Mouse (Mus musculus) lung, embryonic 15.5 days (tissue): ENCODE measurements around the gene Lrrc31. TPM values are rescaled to one million over a fixed set of nuclear protein-coding genes. Genes with fewer than 3 reads are reported as not detected.
A peak's percentile ranks its signal among the peaks of the same experiment; 100 is the strongest.

Experiments
- ATAC-seq: fragments of 200-750 bp; cut with Nextera tagmentation; 2 replicates; pipeline ENCODE4 v1.8.0; 2017; ENCODE audit warnings: moderate number of reproducible peaks, borderline replicate concordance; ENCODE audit not compliant: low FRiP score, low TSS enrichment; ENCODE audit errors: extremely low read depth
- H3K27ac ChIP-seq: fragments of 300-500 bp; sonication (generic); 2 replicates; pipeline ENCODE4 v1.5.1; 2015; ENCODE audit warnings: moderate library complexity, mild to moderate bottlenecking, inconsistent platforms
- H3K27me3 ChIP-seq: fragments of 300-500 bp; sonication (generic); 2 replicates; pipeline ENCODE4 v1.6.1; 2015; ENCODE audit warnings: inconsistent platforms
- H3K36me3 ChIP-seq: fragments of 300-500 bp; sonication (generic); 2 replicates; pipeline ENCODE4 v1.6.1; 2015; ENCODE audit warnings: inconsistent platforms
- H3K4me1 ChIP-seq: fragments of 300-500 bp; sonication (generic); 2 replicates; pipeline ENCODE4 v1.6.1; 2015; ENCODE audit warnings: inconsistent platforms
- H3K4me2 ChIP-seq: fragments of 300-500 bp; sonication (generic); 2 replicates; pipeline ENCODE4 v1.6.1; 2015; ENCODE audit warnings: inconsistent platforms, mild to moderate bottlenecking, moderate library complexity
- H3K4me3 ChIP-seq: fragments of 300-500 bp; sonication (generic); 2 replicates; pipeline ENCODE4 v1.5.1; 2015; ENCODE audit warnings: mild to moderate bottlenecking, inconsistent platforms
- H3K9ac ChIP-seq: fragments of 300-500 bp; sonication (generic); 2 replicates; pipeline ENCODE4 v1.6.1; 2015; ENCODE audit warnings: inconsistent platforms
- H3K9me3 ChIP-seq: fragments of 300-500 bp; sonication (generic); 2 replicates; pipeline ENCODE4 v1.6.1; 2016; ENCODE audit warnings: inconsistent platforms
- WGBS: fragments of 180-500 bp; shearing (Covaris S2); methylation state at CpG from one replicate; pipeline ENCODE4 v1.1.7; 2015; 5-methylcytosine and 5-hydroxymethylcytosine counted together
- polyA plus RNA-seq: library from polyadenylated mRNA; unstranded; fragments of >200 nt; fragmentation: Nextera tagmentation; extraction: Ambion mirVana; gene quantifications from 2 replicates; pipeline ENCODE4 v1.2.1, GENCODE M21; 2015

Gene Lrrc31
- polyA plus RNA-seq, 1 experiment from 2014 or later: 0.09 TPM

- Histone ChIP-seq H3K9ac (no peak overlapping the region), H3K4me3 (no peak overlapping the region), H3K27ac (no peak overlapping the region), H3K36me3 (no peaks in the 10 kb centered on the region), H3K4me1 (no peaks in the 10 kb centered on the region), H3K4me2 (no peak overlapping the region), H3K9me3 (no peaks in the 10 kb centered on the region), H3K27me3 (no peaks in the 10 kb centered on the region)
- 76% methylated on average over 9 of the region's 9 CpGs for WGBS
- no peak for ATAC-seq
Observed at GRCm38 (mm10) chr3:30658486-30658885, 41.2 kb downstream of the Lrrc31 start.

GRCm38 (mm10) chr3:30655937-30656336, 43.7 kb downstream of the Lrrc31 start:
- no peak overlapping the region for H3K4me2 ChIP-seq
- H3K36me3 ChIP-seq: no peaks in the 10 kb centered on the region
- peaks cover 8% of the 10 kb centered on the region for H3K27me3 ChIP-seq
- H3K4me3 ChIP-seq: no peak overlapping the region
- no peaks in the 10 kb centered on the region for H3K9me3 ChIP-seq
- no peak for ATAC-seq
- WGBS: 63% methylated on average over 5 of the region's 5 CpGs
- H3K27ac ChIP-seq: no peak overlapping the region
- no peak overlapping the region for H3K9ac ChIP-seq
- H3K4me1 ChIP-seq: no peaks in the 10 kb centered on the region

GRCm38 (mm10) chr3:30650062-30650841, 49.4 kb downstream of the Lrrc31 start:
- H3K4me2 ChIP-seq: peak overlapping the region; percentile 54
- no peaks in the 10 kb centered on the region for H3K36me3 ChIP-seq
- no peaks in the 10 kb centered on the region for H3K9me3 ChIP-seq
- H3K4me3 ChIP-seq: peak overlapping the region; percentile 33
- under 1% methylated on average over 41 of the region's 41 CpGs for WGBS
- H3K27ac ChIP-seq: no peak overlapping the region
- ATAC-seq: peak; percentile 48; the same call in 1 of the 2 replicates
- peaks cover 28% of the 10 kb centered on the region for H3K27me3 ChIP-seq
- peaks cover 18% of the 10 kb centered on the region for H3K4me1 ChIP-seq
- peak overlapping the region; percentile 1; the same call in 1 of the 2 replicates for H3K9ac ChIP-seq

GRCm38 (mm10) chr3:30648466-30648865, 51.2 kb downstream of the Lrrc31 start:
- peaks cover 28% of the 10 kb centered on the region for H3K27me3 ChIP-seq
- H3K9ac ChIP-seq: no peak overlapping the region
- no peaks in the 10 kb centered on the region for H3K36me3 ChIP-seq
- no peaks in the 10 kb centered on the region for H3K9me3 ChIP-seq
- peaks cover 18% of the 10 kb centered on the region for H3K4me1 ChIP-seq
- H3K4me3 ChIP-seq: no peak overlapping the region
- H3K27ac ChIP-seq: no peak overlapping the region
- H3K4me2 ChIP-seq: no peak overlapping the region
- WGBS: 98% methylated on average over 2 of the region's 2 CpGs
- ATAC-seq: no peak

- H3K4me1 ChIP-seq: peaks cover 18% of the 10 kb centered on the region
- peaks cover 28% of the 10 kb centered on the region for H3K27me3 ChIP-seq
- WGBS: 2% methylated on average over 25 of the region's 25 CpGs
- peak within 1 kb of the TSS; percentile 72 for H3K4me2 ChIP-seq
- H3K9ac ChIP-seq: peak within 1 kb of the TSS; percentile 45
- peak; percentile 95 for ATAC-seq
- no peaks in the 10 kb centered on the region for H3K9me3 ChIP-seq
- H3K4me3 ChIP-seq: peak within 1 kb of the TSS; percentile 36
- H3K36me3 ChIP-seq: no peaks in the 10 kb centered on the region
- no peak within 1 kb of the TSS for H3K27ac ChIP-seq
Observed at GRCm38 (mm10) chr3:30647440-30648090, 52.1 kb downstream of the Lrrc31 start, which contains the start of gene Lrrc34. Lrrc34 (minus strand) TSS chr3:30647869.

- no peaks in the 10 kb centered on the region for H3K36me3 ChIP-seq
- ATAC-seq: no peak
- no peak overlapping the region for H3K9ac ChIP-seq
- WGBS: 56% methylated on average over 8 of the region's 8 CpGs
- H3K27ac ChIP-seq: no peak overlapping the region
- no peak overlapping the region for H3K4me3 ChIP-seq
- no peak overlapping the region for H3K4me2 ChIP-seq
- peaks cover 28% of the 10 kb centered on the region for H3K27me3 ChIP-seq
- peaks cover 18% of the 10 kb centered on the region for H3K4me1 ChIP-seq
- no peaks in the 10 kb centered on the region for H3K9me3 ChIP-seq
Observed at GRCm38 (mm10) chr3:30646761-30647160, 52.9 kb downstream of the Lrrc31 start.

GRCm38 (mm10) chr3:30644207-30644606, 55.4 kb downstream of the Lrrc31 start, which contains the start of gene Lrriq4:
Lrriq4 (plus strand) TSS chr3:30644507.
- ATAC-seq: no peak
- H3K4me3 ChIP-seq: no peak within 1 kb of the TSS
- no peak within 1 kb of the TSS for H3K9ac ChIP-seq
- H3K4me1 ChIP-seq: peaks cover 7% of the 10 kb centered on the region; the same call in 1 of the 2 replicates
- peaks cover 5% of the 10 kb centered on the region; the same call in 1 of the 2 replicates for H3K27me3 ChIP-seq
- WGBS: 62% methylated on average over 2 of the region's 2 CpGs
- H3K36me3 ChIP-seq: no peaks in the 10 kb centered on the region
- H3K27ac ChIP-seq: no peak within 1 kb of the TSS
- H3K9me3 ChIP-seq: no peaks in the 10 kb centered on the region
- no peak within 1 kb of the TSS for H3K4me2 ChIP-seq

- no peak for ATAC-seq
- Histone ChIP-seq H3K27ac (no peak overlapping the region), H3K4me1 (no peaks in the 10 kb centered on the region), H3K27me3 (no peaks in the 10 kb centered on the region), H3K4me2 (no peak overlapping the region), H3K9ac (no peak overlapping the region), H3K9me3 (no peaks in the 10 kb centered on the region), H3K4me3 (no peak overlapping the region), H3K36me3 (no peaks in the 10 kb centered on the region)
- WGBS: 75% methylated on average over 4 of the region's 4 CpGs
Observed at GRCm38 (mm10) chr3:30635629-30636028, 64.0 kb downstream of the Lrrc31 start.

- no peak for ATAC-seq
- 55% methylated on average over 3 of the region's 3 CpGs for WGBS
- Histone ChIP-seq H3K27ac (no peak overlapping the region), H3K4me1 (no peaks in the 10 kb centered on the region), H3K4me2 (no peak overlapping the region), H3K36me3 (no peaks in the 10 kb centered on the region), H3K27me3 (no peaks in the 10 kb centered on the region), H3K4me3 (no peak overlapping the region), H3K9me3 (no peaks in the 10 kb centered on the region), H3K9ac (no peak overlapping the region)
Observed at GRCm38 (mm10) chr3:30633681-30634080, 66.0 kb downstream of the Lrrc31 start.

Other genes with a start within 250 kb of the Lrrc31 start
- 65.4 and 68.8 TPM in 2 replicates for gene Mecom, start 151.8 kb downstream of the Lrrc31 start, polyA plus RNA-seq
- gene Actrt3, start 99.9 kb downstream of the Lrrc31 start, polyA plus RNA-seq: not detected in 2 replicates
- 28.1 and 31.7 TPM in 2 replicates for gene Mynn, start 97.8 kb downstream of the Lrrc31 start, polyA plus RNA-seq
- not detected in 2 replicates for gene Lrriq4, start 55.3 kb downstream of the Lrrc31 start, polyA plus RNA-seq
- 2.9 and 3.1 TPM in 2 replicates for gene Lrrc34, start 52.0 kb downstream of the Lrrc31 start, polyA plus RNA-seq
- gene Samd7, start 46.5 kb upstream of the Lrrc31 start, polyA plus RNA-seq: not detected in 2 replicates
- 72.1 and 74.5 TPM in 2 replicates for gene Sec62, start 93.0 kb upstream of the Lrrc31 start, polyA plus RNA-seq
- gene Gpr160, start 156.1 kb upstream of the Lrrc31 start, polyA plus RNA-seq: 4.5 and 5.2 TPM in 2 replicates